Mouse (Mus musculus): ENCODE results near the gene Zpr1. TPM values are rescaled to one million over a fixed set of nuclear protein-coding genes. Genes with fewer than 3 reads are reported as not detected.

The Zpr1 gene
- polyA plus RNA-seq, 1 experiment from 2014 or later, result 23.4 TPM

DNA sequence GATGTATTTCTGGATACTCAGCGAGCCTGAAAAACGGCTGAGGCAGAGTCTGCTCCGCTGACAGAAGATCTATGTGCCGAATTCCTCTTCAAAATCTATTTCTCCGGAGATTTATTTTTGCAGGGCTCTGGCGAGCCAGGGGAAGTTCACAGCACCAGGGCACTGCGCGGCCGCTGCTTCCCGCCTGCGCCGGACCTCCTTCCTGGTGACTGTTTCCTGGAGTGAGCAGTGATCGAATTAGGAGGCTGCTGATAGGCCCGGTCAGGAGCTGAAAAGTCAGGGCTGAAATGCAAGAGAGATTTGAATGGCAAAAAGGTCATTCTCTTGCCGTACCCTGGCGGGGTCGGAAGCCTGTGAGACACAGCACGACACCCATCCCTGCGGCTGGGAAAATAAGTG lies 56.4 kb downstream of the Zpr1 start:
- peak overlapping the region; percentile 63 for H3K4me2 ChIP-seq
- H3K9me3 ChIP-seq (replicated peaks), result no peaks in the 10 kb centered on the region
- 2% methylated on average over 19 of the region's 19 CpGs for WGBS (ENCODE audit: insufficient replicate concordance)
- H3K27me3 ChIP-seq, result peaks cover 48% of the 10 kb centered on the region
- no peak overlapping the region for H3K9ac ChIP-seq
- ATAC-seq (ENCODE audit: insufficient read depth), result no peak
- peak overlapping the region; percentile 38 for H3K4me3 ChIP-seq (replicated peaks)
- H3K27ac ChIP-seq (replicated peaks), result no peak overlapping the region
- H3K4me1 ChIP-seq (replicated peaks), result peaks cover 13% of the 10 kb centered on the region
- no peaks in the 10 kb centered on the region for H3K36me3 ChIP-seq (replicated peaks)

DNA sequence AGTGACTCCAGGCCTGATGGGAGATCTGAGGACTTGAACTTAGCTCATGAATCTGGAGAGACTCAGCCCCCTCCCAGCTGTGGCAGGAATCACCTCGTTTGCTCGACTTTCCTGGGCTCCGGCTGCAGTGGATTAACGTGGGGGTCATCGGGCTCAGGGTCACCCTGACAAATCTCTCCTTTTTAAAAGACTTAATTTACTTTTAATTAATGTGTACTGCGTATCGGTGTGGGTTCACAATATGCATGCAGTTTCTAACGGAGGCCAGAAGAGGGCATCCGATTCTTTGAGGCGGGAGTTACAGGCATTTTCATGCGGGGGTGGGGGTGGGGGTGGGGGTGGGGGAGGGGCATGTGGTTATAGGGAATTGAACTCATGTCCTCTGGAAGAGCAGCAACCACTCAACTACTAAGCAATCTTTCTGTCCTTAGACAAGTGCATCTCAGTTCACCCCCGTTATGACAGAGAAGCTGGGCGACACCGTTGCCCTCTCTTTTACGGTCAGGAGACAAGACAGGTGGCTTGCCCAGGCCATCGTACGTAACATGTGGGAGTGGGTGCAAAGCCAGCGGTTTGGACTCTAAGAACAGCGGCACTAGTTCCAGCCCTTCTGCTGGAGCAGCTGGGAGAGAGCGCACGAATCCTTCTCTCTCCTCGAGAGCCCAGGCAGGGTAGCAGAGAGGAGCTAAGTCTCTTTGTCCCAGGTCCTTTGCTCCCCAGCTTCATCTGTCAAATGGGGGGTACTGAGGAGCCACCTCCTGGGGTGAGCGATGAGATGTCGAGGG lies 57.1 kb downstream of the Zpr1 start:
- Histone ChIP-seq H3K9ac (no peak overlapping the region), H3K27ac (replicated peaks) (no peak overlapping the region), H3K4me2 (no peak overlapping the region), H3K27me3 (peaks cover 56% of the 10 kb centered on the region), H3K36me3 (replicated peaks) (no peaks in the 10 kb centered on the region), H3K4me3 (replicated peaks) (no peak overlapping the region), H3K9me3 (replicated peaks) (no peaks in the 10 kb centered on the region), H3K4me1 (replicated peaks) (peaks cover 13% of the 10 kb centered on the region)
- ATAC-seq (ENCODE audit: insufficient read depth), result no peak
- 21% methylated on average over 24 of the region's 24 CpGs for WGBS (ENCODE audit: insufficient replicate concordance)

DNA sequence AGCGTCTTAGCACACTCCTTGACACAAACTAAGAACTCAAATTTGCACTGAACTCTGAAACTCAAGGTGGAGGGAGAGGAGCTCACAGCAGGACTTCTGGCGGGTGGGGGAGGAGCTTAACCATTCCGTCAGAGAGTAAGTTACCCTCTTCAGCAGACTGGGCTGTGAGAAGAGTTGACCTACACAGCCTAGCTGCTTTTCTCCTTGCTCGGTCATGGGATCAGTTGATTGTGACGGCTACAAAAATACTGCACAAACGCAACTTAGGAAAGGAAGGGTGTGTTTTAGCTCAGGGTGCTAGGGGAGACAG lies 57.7 kb downstream of the Zpr1 start:
- 32% methylated on average over 6 of the region's 6 CpGs for WGBS (ENCODE audit: insufficient replicate concordance)
- Histone ChIP-seq H3K4me2 (no peak overlapping the region), H3K27me3 (peaks cover 60% of the 10 kb centered on the region), H3K27ac (replicated peaks) (no peak overlapping the region), H3K36me3 (replicated peaks) (no peaks in the 10 kb centered on the region), H3K9me3 (replicated peaks) (no peaks in the 10 kb centered on the region), H3K4me3 (replicated peaks) (no peak overlapping the region), H3K9ac (no peak overlapping the region), H3K4me1 (replicated peaks) (peaks cover 13% of the 10 kb centered on the region)
- no peak for ATAC-seq (ENCODE audit: insufficient read depth)

DNA sequence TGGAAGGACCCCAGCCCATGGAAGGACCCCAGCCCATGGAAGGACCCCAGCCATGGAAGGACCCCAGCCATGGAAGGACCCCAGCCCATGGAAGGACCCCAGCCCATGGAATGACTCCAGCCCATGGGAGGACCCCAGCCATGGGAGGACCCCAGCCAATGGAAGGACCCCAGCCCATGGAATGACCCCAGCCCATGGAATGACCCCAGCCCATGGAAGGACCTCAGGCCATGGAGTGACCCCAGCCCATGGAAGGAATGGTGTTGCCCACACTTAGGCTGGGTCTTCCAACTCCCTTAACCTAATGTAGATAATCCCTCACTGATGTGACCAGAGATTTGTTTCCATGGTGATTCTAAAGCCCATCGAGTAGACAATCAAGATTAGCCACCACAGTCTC lies 58.4 kb downstream of the Zpr1 start:
- H3K27me3 ChIP-seq, result peaks cover 61% of the 10 kb centered on the region
- no peak overlapping the region for H3K9ac ChIP-seq
- no peak overlapping the region for H3K27ac ChIP-seq (replicated peaks)
- H3K9me3 ChIP-seq (replicated peaks), result no peaks in the 10 kb centered on the region
- H3K4me2 ChIP-seq, result no peak overlapping the region
- H3K36me3 ChIP-seq (replicated peaks), result no peaks in the 10 kb centered on the region
- H3K4me3 ChIP-seq (replicated peaks), result no peak overlapping the region
- 45% methylated on average over 1 of the region's 1 CpGs for WGBS (ENCODE audit: insufficient replicate concordance)
- peaks cover 13% of the 10 kb centered on the region for H3K4me1 ChIP-seq (replicated peaks)
- ATAC-seq (ENCODE audit: insufficient read depth), result no peak

Other genes starting within 250 kb of the Zpr1 start
- gene Apoa1, start 44.5 kb upstream of the Zpr1 start, polyA plus RNA-seq (2015; fragmentation: Nextera tagmentation; extraction: Ambion mirVana), result 5,098 and 5,983 TPM in 2 replicates
- gene Apoc3, start 37.4 kb upstream of the Zpr1 start, polyA plus RNA-seq (2015; fragmentation: Nextera tagmentation; extraction: Ambion mirVana), result 6.6 and 6.8 TPM in 2 replicates
- gene Apoa4, start 32.4 kb upstream of the Zpr1 start, polyA plus RNA-seq (2015; fragmentation: Nextera tagmentation; extraction: Ambion mirVana), result 0.33 TPM in 2 replicates
- gene Apoa5, start 4.4 kb upstream of the Zpr1 start, polyA plus RNA-seq (2015; fragmentation: Nextera tagmentation; extraction: Ambion mirVana), result 0.69 and 1.3 TPM in 2 replicates
- gene Bud13, start 9.9 kb downstream of the Zpr1 start, polyA plus RNA-seq (2015; fragmentation: Nextera tagmentation; extraction: Ambion mirVana), result 6.6 and 6.8 TPM in 2 replicates
- not detected in 2 replicates for gene 4931429L15Rik, start 46.9 kb downstream of the Zpr1 start, polyA plus RNA-seq (2015; fragmentation: Nextera tagmentation; extraction: Ambion mirVana)